Comparison of ENCODE assay signal across 14 mouse cellular contexts in genomic region chr5:100345118-100345517, GRCm38 (mm10).
DNase-seq lines count a peak whose midpoint lies in the region; ATAC-seq and TF ChIP-seq lines count a peak whose summit lies in the region.
"Had no signal": no experiment of that assay in that cellular context is flagged by ENCODE, and none has a peak within 500 bp of the region (broad histone marks: within the 10 kb centered on the region; RNA-seq: fewer than 3 reads in every experiment).

No protein-coding gene starts in this region.

- WGBS in lung, postnatal 0 days: 87% methylated on average over 1 of the region's 1 CpGs

- no peak for DNase-seq in gastrocnemius, adult 2 months
- DNase-seq in gastrocnemius, adult 8-10 months (ENCODE audit: low spot score in 2 of 2): no peak
- DNase-seq in lung, postnatal 0 days (ENCODE audit: low spot score): no peak
- DNase-seq in lung, postnatal 4 days: no peak
- peak; percentile 15 for DNase-seq in adipocyte (ENCODE audit: low spot score)
- peak; percentile 40 for DNase-seq in thymus, postnatal 25 days
- DNase-seq in left cerebral cortex, adult 8-10 months (ENCODE audit: low spot score in 2 of 2): no peak
- DNase-seq in heart, adult 11 months: no peak
- DNase-seq: adrenal gland, postnatal 36 days; gastrocnemius, postnatal 25 days; right cerebral cortex, postnatal 25 days had no signal

- no peaks in the 10 kb centered on the region for H3K36me3 ChIP-seq in lung, postnatal 0 days (ENCODE audit: insufficient read depth, low read length)
- H3K36me3 ChIP-seq: hindbrain, embryonic 13.5 days had no signal

- H3K9me3 ChIP-seq in lung, postnatal 0 days (ENCODE audit: low read length): no peaks in the 10 kb centered on the region
- H3K9me3 ChIP-seq: hindbrain, embryonic 13.5 days had no signal

- TF ChIP-seq CTCF in gastrocnemius, adult 2 months (IDR thresholded peaks at IDR 0.05): peak; percentile 41
- peak; percentile 54 for TF ChIP-seq CTCF in lung, postnatal 0 days (IDR thresholded peaks at IDR 0.05)

- no peaks in the 10 kb centered on the region for H3K4me1 ChIP-seq in lung, postnatal 0 days (ENCODE audit: insufficient read depth, low read depth, low read length)

- intact Hi-C loops in gastrocnemius, adult 2 months (cut with DNase I): no loop called here

- H3K27ac ChIP-seq in gastrocnemius, adult 2 months: no peak overlapping the region
- H3K27ac ChIP-seq in lung, postnatal 0 days (ENCODE audit: low read length): no peak overlapping the region
- H3K27ac ChIP-seq: hindbrain, embryonic 13.5 days had no signal

- H3K9ac ChIP-seq in lung, postnatal 0 days (replicated peaks; ENCODE audit: low read depth): no peak overlapping the region
- H3K9ac ChIP-seq: hindbrain, embryonic 13.5 days had no signal

- TF ChIP-seq EP300 in lung, postnatal 0 days (IDR thresholded peaks at IDR 0.05): no peak

- ATAC-seq in lung, postnatal 0 days: no peak

- H3K27me3 ChIP-seq in lung, postnatal 0 days (replicated peaks; ENCODE audit: insufficient read depth, low read length): no peaks in the 10 kb centered on the region
- H3K27me3 ChIP-seq: hindbrain, embryonic 13.5 days had no signal

- H3K4me2 ChIP-seq in lung, postnatal 0 days (replicated peaks; ENCODE audit: low read depth, low read length): no peak overlapping the region
- H3K4me2 ChIP-seq: hindbrain, embryonic 13.5 days had no signal

- no peak overlapping the region for H3K4me3 ChIP-seq in gastrocnemius, adult 2 months
- H3K4me3 ChIP-seq in lung, postnatal 0 days (ENCODE audit: low read depth, low read length): no peak overlapping the region
- H3K4me3 ChIP-seq: erythroblast, embryonic 14.5 days; hindbrain, embryonic 13.5 days; megakaryocyte, embryonic 14.5 days had no signal

Comparison
In these comparisons a context has a peak if more than half of its experiments do, and no peak if none do; other contexts are left out.
1. DNase-seq: peak in adipocyte (single experiment) and thymus, postnatal 25 days (single experiment); none in gastrocnemius, adult 2 months (single experiment), gastrocnemius, adult 8-10 months (0 of 2), lung, postnatal 0 days (single experiment), lung, postnatal 4 days (0 of 2), left cerebral cortex, adult 8-10 months (0 of 2) and heart, adult 11 months (single experiment).